ENCODE assay signal across 10 mouse cellular contexts in genomic region chr13:55484520-55485088, GRCm38 (mm10). TPM values are rescaled to one million over a fixed set of nuclear protein-coding genes. Genes with fewer than 3 reads are reported as not detected.
DNase-seq lines count a peak whose midpoint lies in the region; ATAC-seq lines count a peak whose summit lies in the region.
"Had no signal": no experiment of that assay in that cellular context is flagged by ENCODE, and none has a peak within 500 bp of the region (broad histone marks: within the 10 kb centered on the region; RNA-seq: fewer than 3 reads in every experiment).

No protein-coding gene starts in this region.

- no peaks in the 10 kb centered on the region for H3K9me3 ChIP-seq in forebrain, embryonic 11.5 days (ENCODE audit: control insufficient read depth, low read length)
- H3K9me3 ChIP-seq in limb, embryonic 12.5 days, result no peaks in the 10 kb centered on the region
- H3K9me3 ChIP-seq in stomach, embryonic 16.5 days (replicated peaks; ENCODE audit: control insufficient read depth, low read length), result no peaks in the 10 kb centered on the region

- no peaks in the 10 kb centered on the region for H3K27me3 ChIP-seq in forebrain, embryonic 11.5 days (ENCODE audit: control insufficient read depth, insufficient read depth, low read length)
- H3K27me3 ChIP-seq in limb, embryonic 12.5 days, result no peaks in the 10 kb centered on the region
- H3K27me3 ChIP-seq in stomach, embryonic 16.5 days (ENCODE audit: control insufficient read depth, insufficient read depth, low read length), result no peaks in the 10 kb centered on the region

- no peak for ATAC-seq in forebrain, embryonic 11.5 days (replicated peaks; ENCODE audit: low FRiP score)
- no peak for ATAC-seq in limb, embryonic 12.5 days (ENCODE audit: insufficient number of reproducible peaks, insufficient read depth, low FRiP score, low TSS enrichment, low read depth)
- ATAC-seq in stomach, embryonic 16.5 days (ENCODE audit: insufficient read depth, low FRiP score), result no peak

- peak overlapping the region; percentile 4 for H3K9ac ChIP-seq in forebrain, embryonic 11.5 days (ENCODE audit: low read length)
- peak overlapping the region; percentile 2 for H3K9ac ChIP-seq in limb, embryonic 12.5 days (replicated peaks)
- peak overlapping the region; percentile 3; the same call in 1 of the 2 replicates for H3K9ac ChIP-seq in stomach, embryonic 16.5 days (ENCODE audit: low read length)

- peak; percentile 11 for DNase-seq in kidney, postnatal 10 days
- no peak for DNase-seq in kidney, postnatal 14 days
- no peak for DNase-seq in forebrain, embryonic 11.5 days (ENCODE audit: low spot score)
- no peak for DNase-seq in gastrocnemius, adult 8-10 months (ENCODE audit: low spot score in 2 of 2)
- DNase-seq in cerebellum, adult 8-10 months, result no peak
- DNase-seq in urinary bladder, postnatal 25 days (ENCODE audit: low spot score), result no peak
- DNase-seq: kidney, postnatal 4 days had no signal

- H3K27ac ChIP-seq in forebrain, embryonic 11.5 days (ENCODE audit: low read depth, low read length), result peak overlapping the region; percentile 82
- peak overlapping the region; percentile 8; the same call in 1 of the 2 replicates for H3K27ac ChIP-seq in limb, embryonic 12.5 days
- no peak overlapping the region for H3K27ac ChIP-seq in stomach, embryonic 16.5 days (ENCODE audit: low read length)

- peak overlapping the region; percentile 95 for H3K4me3 ChIP-seq in forebrain, embryonic 11.5 days (ENCODE audit: low read depth, low read length)
- peak overlapping the region; percentile 99 for H3K4me3 ChIP-seq in limb, embryonic 12.5 days (replicated peaks)
- H3K4me3 ChIP-seq in stomach, embryonic 16.5 days (replicated peaks; ENCODE audit: low read length), result no peak overlapping the region

- H3K4me1 ChIP-seq in forebrain, embryonic 11.5 days (replicated peaks; ENCODE audit: control insufficient read depth, insufficient read depth, low read length), result peaks cover 26% of the 10 kb centered on the region
- H3K4me1 ChIP-seq in limb, embryonic 12.5 days (replicated peaks), result peaks cover 45% of the 10 kb centered on the region
- H3K4me1 ChIP-seq in stomach, embryonic 16.5 days (ENCODE audit: control insufficient read depth, insufficient read depth, low read length), result peaks cover 46% of the 10 kb centered on the region

- WGBS in forebrain, embryonic 11.5 days, result 23% methylated on average over 7 of the region's 7 CpGs
- 26% methylated on average over 7 of the region's 7 CpGs for WGBS in limb, embryonic 12.5 days
- 38% methylated on average over 6 of the region's 7 CpGs for WGBS in stomach, embryonic 16.5 days

- H3K36me3 ChIP-seq in forebrain, embryonic 11.5 days (ENCODE audit: control insufficient read depth, insufficient read depth, low read length), result peaks cover 25% of the 10 kb centered on the region
- H3K36me3 ChIP-seq in limb, embryonic 12.5 days, result peaks cover 57% of the 10 kb centered on the region
- peaks cover 14% of the 10 kb centered on the region for H3K36me3 ChIP-seq in stomach, embryonic 16.5 days (ENCODE audit: control insufficient read depth, insufficient read depth, low read length)

- H3K4me2 ChIP-seq in forebrain, embryonic 11.5 days (ENCODE audit: low read depth, low read length, severe bottlenecking), result peak overlapping the region; percentile 95
- peak overlapping the region; percentile 80 for H3K4me2 ChIP-seq in limb, embryonic 12.5 days
- no peak overlapping the region for H3K4me2 ChIP-seq in stomach, embryonic 16.5 days (ENCODE audit: low read depth, low read length)

RNA-seq across cellular contexts. Expression of gene Dbn1, which starts 3.3 kb away (rescaled TPM):
- 411 and 418 TPM in 2 replicates for polyA plus RNA-seq in forebrain, embryonic 11.5 days (2014; fragmentation: Nextera tagmentation; extraction: Ambion mirVana)
- 361 and 375 TPM in 2 replicates for polyA plus RNA-seq in limb, embryonic 12.5 days (2016; fragmentation: Nextera tagmentation; extraction: Ambion mirVana)
- polyA plus RNA-seq in stomach, embryonic 16.5 days (2015; fragmentation: Nextera tagmentation; extraction: Ambion mirVana), result 111 and 113 TPM in 2 replicates
- total RNA-seq in gastrocnemius, adult 8-10 months (2022), result 1 to 10 TPM; 2.9 to 4.0 (median 3.4) TPM

RNA-seq across cellular contexts. Expression of gene Prr7, which starts 20.5 kb away (rescaled TPM):
- 2.3 and 3.9 TPM in 2 replicates for polyA plus RNA-seq in forebrain, embryonic 11.5 days (2014; fragmentation: Nextera tagmentation; extraction: Ambion mirVana)
- polyA plus RNA-seq in limb, embryonic 12.5 days (2016; fragmentation: Nextera tagmentation; extraction: Ambion mirVana), result 0.67 and 1.1 TPM in 2 replicates
- polyA plus RNA-seq in stomach, embryonic 16.5 days (2015; fragmentation: Nextera tagmentation; extraction: Ambion mirVana), result 0.22 and 0.26 TPM in 2 replicates
- total RNA-seq in gastrocnemius, adult 8-10 months (2022), result under 1 TPM in 2 of 4 experiments, not detected in 2; 0.20 to 0.39 TPM
- polyA plus RNA-seq: liver, embryonic 16.5 days had no signal

RNA-seq across cellular contexts. Expression of gene Pdlim7, which starts 28.9 kb away (rescaled TPM):
- polyA plus RNA-seq in forebrain, embryonic 11.5 days (2014; fragmentation: Nextera tagmentation; extraction: Ambion mirVana), result 165 and 185 TPM in 2 replicates
- 154 and 158 TPM in 2 replicates for polyA plus RNA-seq in limb, embryonic 12.5 days (2016; fragmentation: Nextera tagmentation; extraction: Ambion mirVana)
- 240 and 243 TPM in 2 replicates for polyA plus RNA-seq in stomach, embryonic 16.5 days (2015; fragmentation: Nextera tagmentation; extraction: Ambion mirVana)
- 100 to 1,000 TPM; 476 to 539 (median 493) TPM for total RNA-seq in gastrocnemius, adult 8-10 months (2022)

RNA-seq across cellular contexts. Expression of gene Grk6, which starts 39.7 kb away (rescaled TPM):
- 69.5 and 79.2 TPM in 2 replicates for polyA plus RNA-seq in forebrain, embryonic 11.5 days (2014; fragmentation: Nextera tagmentation; extraction: Ambion mirVana)
- 66.6 and 69.1 TPM in 2 replicates for polyA plus RNA-seq in limb, embryonic 12.5 days (2016; fragmentation: Nextera tagmentation; extraction: Ambion mirVana)
- 14.6 TPM in 2 replicates for polyA plus RNA-seq in stomach, embryonic 16.5 days (2015; fragmentation: Nextera tagmentation; extraction: Ambion mirVana)
- total RNA-seq in gastrocnemius, adult 8-10 months (2022), result 1 to 10 TPM; 6.9 to 9.7 (median 9.4) TPM

RNA-seq across cellular contexts. Expression of gene Dok3, which starts 44.5 kb away (rescaled TPM):
- polyA plus RNA-seq in forebrain, embryonic 11.5 days (2014; fragmentation: Nextera tagmentation; extraction: Ambion mirVana), result 3.3 and 3.9 TPM in 2 replicates
- polyA plus RNA-seq in limb, embryonic 12.5 days (2016; fragmentation: Nextera tagmentation; extraction: Ambion mirVana), result 2.4 and 2.7 TPM in 2 replicates
- 4.7 and 4.9 TPM in 2 replicates for polyA plus RNA-seq in stomach, embryonic 16.5 days (2015; fragmentation: Nextera tagmentation; extraction: Ambion mirVana)
- total RNA-seq in gastrocnemius, adult 8-10 months (2022), result 1 to 10 TPM in 1 of 4 experiments, under 1 TPM in 3; 0.61 to 1.1 (median 0.79) TPM
